Mouse (Mus musculus): Measurements from ENCODE around the gene Zkscan14. TPM values are rescaled to one million over a fixed set of nuclear protein-coding genes. Genes with fewer than 3 reads are reported as not detected.
A peak's percentile ranks its signal among the peaks of the same experiment; 100 is the strongest.
"Not testable (repeated sequence)": the region's sequence is repeated elsewhere in the genome, so short reads cannot be mapped to it uniquely, and the experiment has no call there.

The Zkscan14 gene
- polyA plus RNA-seq, 1 experiment: 2.0 TPM

DNA sequence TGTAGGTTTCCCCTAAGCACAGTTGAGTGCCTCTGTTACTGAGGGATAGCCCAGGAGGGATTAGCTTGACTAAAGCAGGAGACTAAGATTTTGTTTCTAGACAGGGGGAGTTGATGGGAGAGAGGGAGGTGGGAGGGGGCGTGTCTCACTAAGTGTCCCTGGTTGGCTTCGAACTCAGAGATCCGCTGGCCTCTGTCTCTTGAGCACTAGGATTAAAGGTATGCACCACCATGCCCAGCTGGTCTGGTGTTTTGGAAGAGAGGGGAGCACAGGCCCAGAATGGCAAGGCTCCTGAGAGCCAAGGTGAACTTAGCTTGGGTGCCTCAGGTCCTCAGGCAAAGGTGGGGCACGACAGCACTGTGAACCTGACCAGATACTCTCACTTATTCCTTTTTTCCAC is 9.7 kb upstream of the Zkscan14 start:
- Histone ChIP-seq H3K4me3 (ENCODE audit: insufficient read depth, poor library complexity, severe bottlenecking) (no peak overlapping the region), H3ac (ENCODE audit: control insufficient read depth, insufficient read length, low read depth) (no peak overlapping the region), H3K79me2 (ENCODE audit: control insufficient read depth, insufficient read depth) (no peaks in the 10 kb centered on the region), H3K27me3 (ENCODE audit: control insufficient read depth, insufficient read depth, insufficient read length) (no peaks in the 10 kb centered on the region), H3K79me3 (ENCODE audit: low read depth) (peaks cover 2% of the 10 kb centered on the region), H3K36me3 (ENCODE audit: control insufficient read depth, insufficient read depth) (peaks cover 5% of the 10 kb centered on the region)
- TF ChIP-seq USF1 (IDR thresholded peaks at IDR 0.05; ENCODE audit: low read depth) (no peak), CTCF (IDR thresholded peaks at IDR 0.05; ENCODE audit: control insufficient read depth, insufficient read depth, insufficient read length) (no peak)

DNA sequence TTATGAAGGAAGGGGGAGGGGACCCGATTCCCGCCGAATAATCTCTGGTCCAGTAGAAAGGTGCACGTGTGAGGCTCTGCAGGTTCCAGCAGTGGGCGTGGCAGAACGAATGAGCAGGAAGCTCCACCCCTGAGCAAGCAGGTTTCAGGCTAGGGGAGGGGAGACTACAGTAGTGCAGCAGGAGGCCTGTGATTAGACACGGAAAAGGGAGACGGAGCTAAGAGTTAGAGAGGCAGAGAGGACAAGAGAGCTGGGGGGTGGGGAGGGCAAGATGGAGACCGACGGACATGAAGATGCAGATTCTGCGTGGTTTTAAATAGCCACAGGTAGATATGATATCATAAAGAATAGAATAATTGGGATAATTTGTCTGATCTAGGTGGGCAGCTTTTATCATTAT is 6.7 kb upstream of the Zkscan14 start:
- not testable (repeated sequence) for H3K27me3 ChIP-seq (ENCODE audit: control insufficient read depth, insufficient read depth, insufficient read length); H3K79me2 ChIP-seq (ENCODE audit: control insufficient read depth, insufficient read depth); H3K4me3 ChIP-seq (ENCODE audit: insufficient read depth, poor library complexity, severe bottlenecking); H3K36me3 ChIP-seq (ENCODE audit: control insufficient read depth, insufficient read depth); H3ac ChIP-seq (ENCODE audit: control insufficient read depth, insufficient read length, low read depth); H3K79me3 ChIP-seq (ENCODE audit: low read depth)

DNA sequence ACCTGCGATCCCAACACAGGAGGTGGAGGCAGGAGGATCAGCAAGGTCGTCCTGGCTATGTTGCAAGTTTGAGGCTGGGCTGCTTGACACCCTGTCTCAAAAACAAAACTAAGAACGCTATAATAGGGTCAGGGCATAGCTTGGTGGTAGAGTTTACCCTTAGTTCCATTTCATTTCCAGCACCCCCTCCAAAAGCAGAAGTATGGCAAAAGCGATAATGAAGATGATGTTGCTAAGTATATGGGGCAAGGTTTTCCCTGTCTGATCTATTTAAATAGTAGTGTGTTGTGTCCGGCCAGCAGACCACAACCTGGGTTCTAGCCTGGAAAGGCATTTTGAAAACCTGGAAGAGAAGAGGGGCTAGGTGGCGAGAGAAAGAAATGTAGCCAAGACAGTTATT is 6.3 kb upstream of the Zkscan14 start:
- H3ac ChIP-seq (ENCODE audit: control insufficient read depth, insufficient read length, low read depth): no peak overlapping the region
- no peak overlapping the region for H3K4me3 ChIP-seq (ENCODE audit: insufficient read depth, poor library complexity, severe bottlenecking)
- H3K79me3 ChIP-seq (ENCODE audit: low read depth): peaks cover 2% of the 10 kb centered on the region
- peaks cover 5% of the 10 kb centered on the region for H3K36me3 ChIP-seq (ENCODE audit: control insufficient read depth, insufficient read depth)
- TF ChIP-seq MAX (IDR thresholded peaks at IDR 0.05) (no peak), MYOG (IDR thresholded peaks at IDR 0.05; ENCODE audit: control insufficient read depth, extremely low read depth, insufficient read length) (no peak), FOSL1 (IDR thresholded peaks at IDR 0.05; ENCODE audit: insufficient read depth, low read length, poor library complexity, severe bottlenecking) (no peak), MYOD1 (IDR thresholded peaks at IDR 0.05; ENCODE audit: control insufficient read depth, insufficient read length, low read depth) (no peak), USF1 (IDR thresholded peaks at IDR 0.05; ENCODE audit: low read depth) (no peak), CEBPB (IDR thresholded peaks at IDR 0.05; ENCODE audit: low read depth) (no peak), CTCF (IDR thresholded peaks at IDR 0.05; ENCODE audit: control insufficient read depth, insufficient read depth, insufficient read length) (no peak)
- H3K27me3 ChIP-seq (ENCODE audit: control insufficient read depth, insufficient read depth, insufficient read length): no peaks in the 10 kb centered on the region
- H3K79me2 ChIP-seq (ENCODE audit: control insufficient read depth, insufficient read depth): no peaks in the 10 kb centered on the region

DNA sequence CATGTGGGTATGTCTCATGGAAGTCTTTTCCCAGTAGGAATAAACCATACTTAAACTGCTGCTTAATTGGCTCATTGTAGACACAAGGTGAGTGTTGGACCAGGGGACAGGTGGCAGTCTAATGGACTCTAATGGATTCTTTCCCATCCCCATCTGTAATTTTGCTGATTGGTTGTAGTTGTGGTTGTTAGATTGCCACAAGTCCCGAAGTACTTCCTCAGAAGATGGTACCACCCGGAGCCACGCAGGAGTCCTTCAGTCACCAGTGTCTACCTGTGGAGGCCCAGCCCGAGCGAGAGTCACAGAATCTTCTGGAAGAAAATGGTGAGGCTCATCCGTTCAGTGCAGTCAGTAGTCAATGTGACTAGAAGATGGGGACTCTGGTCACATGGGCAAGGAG is 5.7 kb upstream of the Zkscan14 start:
- H3K36me3 ChIP-seq (ENCODE audit: control insufficient read depth, insufficient read depth): peaks cover 5% of the 10 kb centered on the region
- H3K27me3 ChIP-seq (ENCODE audit: control insufficient read depth, insufficient read depth, insufficient read length): no peaks in the 10 kb centered on the region
- no peak overlapping the region for H3K4me3 ChIP-seq (ENCODE audit: insufficient read depth, poor library complexity, severe bottlenecking)
- peaks cover 2% of the 10 kb centered on the region for H3K79me3 ChIP-seq (ENCODE audit: low read depth)
- no peak for TF ChIP-seq MYOD1 (IDR thresholded peaks at IDR 0.05; ENCODE audit: control insufficient read depth, insufficient read length, low read depth)
- no peak for TF ChIP-seq CTCF (IDR thresholded peaks at IDR 0.05; ENCODE audit: control insufficient read depth, insufficient read depth, insufficient read length)
- no peak for TF ChIP-seq CEBPB (IDR thresholded peaks at IDR 0.05; ENCODE audit: low read depth)
- H3K79me2 ChIP-seq (ENCODE audit: control insufficient read depth, insufficient read depth): no peaks in the 10 kb centered on the region
- no peak overlapping the region for H3ac ChIP-seq (ENCODE audit: control insufficient read depth, insufficient read length, low read depth)

DNA sequence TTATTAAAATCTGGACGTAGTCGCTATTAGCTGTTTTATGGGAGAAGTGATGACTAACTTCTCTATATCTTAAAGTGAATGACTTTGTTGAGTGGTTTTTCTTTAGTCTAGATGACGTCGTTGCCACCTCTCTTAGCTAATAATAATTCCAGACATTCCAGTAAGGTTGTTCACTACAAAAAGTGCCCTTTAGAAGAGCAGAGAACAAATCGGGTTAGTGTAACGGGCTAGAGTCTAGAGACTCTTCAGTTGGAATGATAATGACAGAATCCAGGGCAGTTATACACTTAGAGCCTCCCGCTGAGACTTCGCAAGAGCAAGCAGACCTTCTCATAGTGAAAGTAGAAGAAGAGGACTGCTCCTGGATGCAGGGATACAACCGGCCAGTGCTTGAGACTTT is 3.4 kb upstream of the Zkscan14 start:
- TF ChIP-seq FOSL1 (IDR thresholded peaks at IDR 0.05; ENCODE audit: insufficient read depth, low read length, poor library complexity, severe bottlenecking): no peak
- TF ChIP-seq CTCF (IDR thresholded peaks at IDR 0.05; ENCODE audit: control insufficient read depth, insufficient read depth, insufficient read length): no peak
- no peak for TF ChIP-seq MAX (IDR thresholded peaks at IDR 0.05)
- TF ChIP-seq MYOD1 (IDR thresholded peaks at IDR 0.05; ENCODE audit: control insufficient read depth, insufficient read length, low read depth): no peak
- no peak for TF ChIP-seq CEBPB (IDR thresholded peaks at IDR 0.05; ENCODE audit: low read depth)
- no peak for TF ChIP-seq MYOG (IDR thresholded peaks at IDR 0.05; ENCODE audit: control insufficient read depth, extremely low read depth, insufficient read length)
- no peak for TF ChIP-seq USF1 (IDR thresholded peaks at IDR 0.05; ENCODE audit: low read depth)
- peaks cover 5% of the 10 kb centered on the region for H3K36me3 ChIP-seq (ENCODE audit: control insufficient read depth, insufficient read depth)
- no peak overlapping the region for H3ac ChIP-seq (ENCODE audit: control insufficient read depth, insufficient read length, low read depth)
- H3K79me3 ChIP-seq (ENCODE audit: low read depth): peaks cover 7% of the 10 kb centered on the region
- no peaks in the 10 kb centered on the region for H3K79me2 ChIP-seq (ENCODE audit: control insufficient read depth, insufficient read depth)
- no peaks in the 10 kb centered on the region for H3K27me3 ChIP-seq (ENCODE audit: control insufficient read depth, insufficient read depth, insufficient read length)
- H3K4me3 ChIP-seq (ENCODE audit: insufficient read depth, poor library complexity, severe bottlenecking): peak overlapping the region; percentile 46

DNA sequence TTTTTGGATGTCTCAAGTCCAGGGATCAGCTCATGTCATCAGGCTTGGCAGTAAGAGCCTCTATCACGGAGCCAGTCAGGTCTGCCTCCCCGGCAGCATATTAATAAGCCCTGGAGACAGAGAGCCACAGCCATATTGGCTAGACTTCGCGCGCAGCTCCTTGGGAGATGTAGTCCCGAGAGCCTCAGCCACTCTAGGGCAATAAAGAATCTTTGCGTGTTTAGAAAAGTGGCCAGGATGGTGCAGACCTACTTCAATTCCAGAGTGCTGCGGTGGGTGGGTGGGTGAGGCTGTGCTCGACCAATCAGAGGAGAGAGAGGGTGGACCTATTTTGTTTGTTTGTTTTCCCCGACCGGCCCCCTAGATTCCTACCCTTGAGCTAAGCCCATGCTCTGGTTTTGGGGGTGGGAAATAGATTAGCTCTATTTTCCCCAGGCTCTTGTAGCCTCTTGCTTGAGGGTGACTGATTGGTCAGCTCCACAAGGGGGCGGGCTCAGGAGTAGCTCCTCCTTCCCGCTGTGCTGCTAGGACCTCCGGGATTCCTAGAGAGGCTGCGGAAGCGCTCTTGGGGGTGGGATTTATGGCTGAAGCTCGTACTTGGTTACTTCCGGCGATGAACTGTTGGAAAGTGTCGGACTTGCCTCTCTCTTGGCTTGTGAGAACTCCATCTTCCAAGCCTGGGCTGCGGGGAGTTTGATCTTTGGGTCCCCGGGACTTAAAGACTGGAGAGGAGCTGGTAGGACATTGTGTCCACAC is 2.4 kb upstream of the Zkscan14 start, which contains the start of gene Zkscan5:
Zkscan5 (plus strand) TSS at position 627 of the 756 bp plus-strand sequence.
- Histone ChIP-seq H3K27me3 (ENCODE audit: control insufficient read depth, insufficient read depth, insufficient read length) (no peaks in the 10 kb centered on the region), H3K79me2 (ENCODE audit: control insufficient read depth, insufficient read depth) (no peaks in the 10 kb centered on the region), H3K79me3 (ENCODE audit: low read depth) (peaks cover 4% of the 10 kb centered on the region), H3ac (ENCODE audit: control insufficient read depth, insufficient read length, low read depth) (peak within 1 kb of the TSS; percentile 68), H3K36me3 (ENCODE audit: control insufficient read depth, insufficient read depth) (peaks cover 5% of the 10 kb centered on the region), H3K4me3 (ENCODE audit: insufficient read depth, poor library complexity, severe bottlenecking) (peak within 1 kb of the TSS; percentile 46)
- TF ChIP-seq CTCF (IDR thresholded peaks at IDR 0.05; ENCODE audit: control insufficient read depth, insufficient read depth, insufficient read length) (no peak), MAX (IDR thresholded peaks at IDR 0.05) (no peak), FOSL1 (IDR thresholded peaks at IDR 0.05; ENCODE audit: insufficient read depth, low read length, poor library complexity, severe bottlenecking) (no peak), MYOG (IDR thresholded peaks at IDR 0.05; ENCODE audit: control insufficient read depth, extremely low read depth, insufficient read length) (no peak), CEBPB (IDR thresholded peaks at IDR 0.05; ENCODE audit: low read depth) (no peak)

Measured in C2C12 (cell line).